Mouse (Mus musculus) MN1 (cell line): ENCODE results near the gene Cic.
A peak's percentile ranks its signal among the peaks of the same experiment; 100 is the strongest.

Experiments
- DNase-seq: peaks from one replicate; pipeline ENCODE4 v3.0.0-alpha.2; 2016; ENCODE audit warnings: low spot score

Cic gene

GRCm38 (mm10) chr7:25282731-25283211, 15.3 kb downstream of the Cic start:
- DNase-seq = peak; percentile 67

DNA sequence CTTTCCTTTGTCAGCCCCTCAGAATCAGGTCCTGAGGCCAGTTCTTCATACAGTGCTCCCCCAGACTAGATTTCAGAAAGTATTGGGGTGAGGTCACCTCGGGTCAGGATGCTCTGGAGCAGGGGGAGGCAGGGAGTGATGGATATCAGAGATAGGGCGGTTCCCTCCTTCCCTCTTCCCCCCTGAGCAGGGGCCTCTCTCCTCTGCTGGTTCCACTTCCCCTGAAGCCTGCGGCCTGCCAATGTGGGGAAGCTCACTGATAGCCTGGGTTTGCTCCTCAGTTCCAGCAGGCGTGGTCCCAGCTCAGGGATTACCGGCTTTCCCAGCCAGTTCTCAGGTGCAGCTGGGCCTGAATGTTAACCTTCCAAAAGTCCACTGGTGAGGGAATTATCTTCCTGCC, 16.1 kb downstream of the Cic start:
- peak; percentile 25 for DNase-seq

DNA sequence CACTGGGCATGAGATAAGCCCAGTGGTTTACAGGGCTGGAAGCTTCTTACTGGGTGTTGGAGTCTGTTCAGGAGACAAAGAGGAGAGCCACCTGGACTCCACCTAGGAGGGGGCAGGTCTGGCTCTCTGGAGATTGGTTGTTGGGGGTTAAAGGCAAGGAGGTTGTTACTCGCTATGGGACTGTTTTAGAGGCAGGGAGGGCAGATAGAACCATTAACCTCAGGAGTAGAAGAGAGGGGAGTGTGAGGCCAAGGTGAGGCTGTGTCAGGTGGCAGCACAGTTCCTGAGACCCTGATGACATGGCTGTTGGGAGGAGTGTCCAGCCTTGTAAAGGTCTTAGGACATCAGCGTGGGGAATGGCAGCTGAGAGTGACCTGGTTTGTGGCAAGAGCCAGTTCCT, 16.7 kb downstream of the Cic start:
- no peak for DNase-seq

DNA sequence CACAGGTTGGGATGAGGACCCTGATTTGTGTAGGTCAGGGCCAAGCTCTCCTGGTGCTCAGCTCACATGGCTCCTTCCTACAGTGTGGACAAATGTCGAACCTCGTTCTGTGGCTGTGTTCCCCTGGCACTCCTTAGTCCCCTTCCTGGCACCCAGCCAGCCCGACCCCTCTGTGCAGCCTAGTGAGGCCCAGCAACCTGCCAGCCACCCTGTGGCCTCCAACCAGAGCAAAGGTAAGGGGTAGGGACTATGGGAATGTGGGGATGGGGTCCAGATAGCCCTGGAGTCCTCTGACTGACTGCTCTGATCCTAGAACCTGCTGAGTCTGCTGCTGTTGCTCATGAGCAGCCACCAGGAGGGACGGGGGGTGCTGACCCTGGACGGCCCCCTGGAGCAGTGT, 17.3 kb downstream of the Cic start:
- DNase-seq = no peak

GRCm38 (mm10) chr7:25285511-25286238, 18.2 kb downstream of the Cic start:
- no peak for DNase-seq

DNA sequence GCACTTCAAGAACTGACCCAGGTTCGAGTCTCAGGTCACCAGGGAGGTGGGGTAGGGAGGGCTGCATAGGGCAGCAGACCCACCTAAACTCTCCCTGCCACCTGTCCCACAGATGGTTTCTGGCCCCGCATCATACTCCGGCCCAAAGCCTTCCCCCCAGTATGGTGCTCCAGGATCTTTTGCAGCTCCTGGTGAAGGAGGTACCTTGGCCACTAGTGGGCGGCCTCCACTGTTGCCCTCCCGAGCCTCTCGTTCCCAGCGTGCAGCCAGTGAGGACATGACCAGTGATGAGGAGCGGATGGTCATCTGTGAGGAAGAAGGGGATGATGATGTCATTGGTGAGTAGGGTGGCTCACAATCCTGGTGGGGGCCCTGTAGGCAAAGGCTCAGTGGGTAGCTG, 19.5 kb downstream of the Cic start:
- DNase-seq = no peak

- DNase-seq = no peak
Measured at GRCm38 (mm10) chr7:25288011-25288410, 20.5 kb downstream of the Cic start.

- no peak for DNase-seq
Measured at GRCm38 (mm10) chr7:25288721-25289120, 21.2 kb downstream of the Cic start.

- no peak for DNase-seq
Measured at GRCm38 (mm10) chr7:25289925-25290324, 22.4 kb downstream of the Cic start.

- no peak for DNase-seq
Measured at GRCm38 (mm10) chr7:25290463-25290862, 23.0 kb downstream of the Cic start.

DNA sequence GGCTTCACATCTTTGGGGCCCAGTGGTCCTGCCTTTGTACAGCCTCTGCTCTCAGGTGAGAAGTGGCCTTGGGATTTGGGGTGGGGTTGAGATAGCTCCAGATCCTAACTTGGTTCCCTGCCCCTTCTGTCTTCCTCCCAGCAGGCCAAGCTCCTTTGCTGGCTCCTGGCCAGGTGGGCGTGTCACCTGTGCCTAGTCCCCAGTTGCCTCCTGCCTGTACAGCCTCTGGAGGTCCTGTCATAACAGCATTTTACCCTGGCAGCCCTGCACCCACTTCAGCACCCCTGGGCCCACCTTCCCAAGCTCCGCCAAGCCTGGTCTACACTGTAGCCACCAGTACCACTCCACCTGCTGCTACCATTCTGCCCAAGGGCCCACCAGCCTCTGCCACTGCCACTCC, 23.4 kb downstream of the Cic start:
- DNase-seq = peak; percentile 57

- DNase-seq = no peak
Measured at GRCm38 (mm10) chr7:25292107-25292506, 24.6 kb downstream of the Cic start.

GRCm38 (mm10) chr7:25293191-25293739, 25.8 kb downstream of the Cic start:
- DNase-seq = no peak

GRCm38 (mm10) chr7:25294495-25294894, 27.0 kb downstream of the Cic start:
- DNase-seq = no peak

- no peak for DNase-seq
Measured at GRCm38 (mm10) chr7:25294960-25295722, 27.6 kb downstream of the Cic start.

DNA sequence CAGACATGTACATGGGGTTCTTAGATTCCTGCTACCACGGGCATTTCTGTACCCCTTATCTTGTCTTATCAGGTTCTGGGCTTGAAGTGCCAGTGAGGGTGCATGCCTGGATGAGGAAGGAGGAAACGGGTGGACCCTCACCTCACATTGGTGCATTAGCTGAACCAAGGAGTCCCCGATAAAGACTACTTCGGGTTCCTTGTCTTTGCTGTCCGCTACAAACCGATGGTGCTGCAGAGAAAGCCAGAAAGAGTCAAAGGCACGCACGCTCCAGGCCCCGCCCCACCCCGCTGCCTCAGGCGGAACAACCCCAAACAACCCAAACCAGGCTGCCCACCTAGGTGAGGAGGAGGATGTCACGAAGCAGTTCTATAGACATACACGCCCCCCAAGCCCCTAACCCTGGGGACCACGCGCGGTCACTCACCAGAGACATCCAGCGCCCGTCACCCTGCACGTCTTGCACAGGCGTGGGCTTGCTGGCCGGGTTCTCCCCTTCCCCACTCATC, 29.5 kb downstream of the Cic start:
- DNase-seq = peak; percentile 37

DNA sequence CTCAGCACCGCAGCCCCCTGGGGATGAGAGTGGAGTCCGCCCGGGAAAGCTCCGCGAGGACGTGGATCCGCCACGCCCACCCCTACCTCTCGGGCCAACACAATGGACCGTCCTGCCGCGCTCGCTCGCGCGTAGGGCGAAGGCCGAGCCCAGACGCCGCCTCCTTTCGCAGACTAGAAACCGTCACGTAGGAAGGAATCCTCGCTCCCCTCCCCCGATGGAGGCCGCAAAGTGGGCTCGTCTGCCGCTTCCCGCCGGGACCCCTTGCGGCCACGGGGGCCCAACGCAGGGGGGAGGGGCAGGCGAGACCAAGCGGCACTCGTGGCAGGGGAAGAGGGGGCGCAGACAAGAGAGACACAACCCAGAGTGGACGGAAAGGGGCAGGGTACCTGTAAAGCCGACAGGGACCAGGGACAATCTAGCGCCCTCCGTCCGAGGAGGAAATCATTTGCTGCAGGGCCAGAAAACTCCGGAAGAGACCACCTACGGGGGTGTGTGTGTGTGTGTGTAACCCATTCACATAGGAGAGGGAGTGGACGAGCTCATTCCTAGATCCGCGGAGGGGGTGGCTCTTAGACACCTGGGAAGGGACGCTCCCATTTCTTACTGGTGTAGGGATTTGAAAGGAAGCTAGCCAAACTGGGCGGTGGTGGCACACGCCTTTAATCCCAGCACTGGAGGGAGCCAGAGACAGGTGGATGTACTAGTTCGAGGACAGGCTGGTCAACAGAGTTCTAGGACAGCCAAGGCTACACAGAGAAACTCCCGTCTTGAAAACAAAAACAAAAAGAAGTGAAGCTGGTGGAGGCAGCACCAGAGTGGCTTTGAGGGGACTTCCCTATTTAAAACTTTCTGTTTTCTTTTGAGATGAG, 30.2 kb downstream of the Cic start, which contains the start of gene Pafah1b3:
Gene Pafah1b3 (minus strand): TSS at position 533 of the 872 bp plus-strand sequence.
- DNase-seq = peak; percentile 96

GRCm38 (mm10) chr7:25301063-25301462, 33.6 kb downstream of the Cic start, which contains the start of gene Prr19:
TSS of gene Prr19 (plus strand) at chr7:25301411.
- DNase-seq = peak; percentile 28

DNA sequence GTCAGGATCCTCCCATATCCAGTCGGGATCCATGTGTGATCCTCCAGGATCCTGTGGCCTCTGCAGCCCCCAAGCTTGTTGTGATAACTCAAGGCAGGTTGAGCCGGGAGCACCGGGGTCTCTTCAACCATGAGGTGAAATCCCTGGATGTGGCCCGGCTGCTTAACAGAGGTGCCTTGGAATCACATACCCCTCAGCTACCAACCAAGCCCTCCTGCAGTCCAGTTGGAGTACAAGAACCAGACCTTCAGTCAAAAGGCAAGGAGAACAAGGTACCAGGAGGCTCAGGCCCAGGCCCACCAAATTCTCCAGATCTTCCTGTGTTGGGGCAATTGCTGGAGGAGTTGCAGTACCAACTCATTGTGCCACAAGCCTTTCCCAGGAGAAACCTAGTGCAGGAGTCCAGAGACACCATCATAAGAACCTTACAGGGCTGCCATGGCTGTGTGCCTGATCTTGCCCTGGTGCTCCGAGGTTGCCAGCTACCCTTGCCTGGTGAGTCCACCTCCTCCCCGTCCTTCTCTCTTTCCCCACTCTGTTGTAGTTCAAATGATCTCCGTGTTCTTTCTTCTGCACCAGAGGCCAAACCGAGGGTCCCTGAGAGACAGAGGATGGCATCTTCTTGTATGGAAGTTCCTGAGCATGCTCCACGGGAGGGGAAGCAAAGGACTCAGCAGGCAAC, 35.6 kb downstream of the Cic start:
- DNase-seq = no peak

- no peak for DNase-seq
Measured at GRCm38 (mm10) chr7:25303685-25304006, 36.1 kb downstream of the Cic start.

GRCm38 (mm10) chr7:25305481-25305880, 38.0 kb downstream of the Cic start:
- DNase-seq = no peak
